Mouse (Mus musculus) embryonic fibroblast, embryonic 13.5 days (primary cell): ENCODE data around the gene Sprtn. TPM values are rescaled to one million over a fixed set of nuclear protein-coding genes. Genes with fewer than 3 reads are reported as not detected.
A peak's percentile ranks its signal among the peaks of the same experiment; 100 is the strongest.

Experiments
- H3K27ac ChIP-seq: 2 replicates; pipeline ENCODE4 v1.5.1; 2012; ENCODE audit warnings: low read length, control low read depth, inconsistent platforms; ENCODE audit not compliant: insufficient read depth
- H3K4me1 ChIP-seq: 2 replicates; pipeline ENCODE4 v1.6.1; 2011; ENCODE audit warnings: low read length; ENCODE audit not compliant: control insufficient read depth, insufficient read depth
- H3K4me3 ChIP-seq: 2 replicates; pipeline ENCODE4 v1.5.1; 2011; ENCODE audit warnings: mild to moderate bottlenecking, control low read depth, low read length; ENCODE audit not compliant: insufficient read depth
- CTCF ChIP-seq: IDR thresholded peaks from 2 replicates; pipeline ENCODE4 v1.5.1; 2011; ENCODE audit warnings: mild to moderate bottlenecking, control low read depth, low read length, moderate library complexity, borderline replicate concordance; ENCODE audit not compliant: insufficient read depth
- POLR2A ChIP-seq: IDR thresholded peaks from 2 replicates; pipeline ENCODE4 v1.6.1; 2011; ENCODE audit warnings: low read depth, mild to moderate bottlenecking, control low read depth, low read length, moderate library complexity
- polyA plus RNA-seq: library from polyadenylated mRNA; stranded (reverse); fragments of >200 nt; gene quantifications from 2 replicates; pipeline ENCODE4 v1.2.4, GENCODE M21; 2011; ENCODE audit warnings: low read depth; ENCODE audit not compliant: missing spikeins, insufficient read length

Sprtn gene
- polyA plus RNA-seq, 1 experiment = 18.5 TPM

DNA sequence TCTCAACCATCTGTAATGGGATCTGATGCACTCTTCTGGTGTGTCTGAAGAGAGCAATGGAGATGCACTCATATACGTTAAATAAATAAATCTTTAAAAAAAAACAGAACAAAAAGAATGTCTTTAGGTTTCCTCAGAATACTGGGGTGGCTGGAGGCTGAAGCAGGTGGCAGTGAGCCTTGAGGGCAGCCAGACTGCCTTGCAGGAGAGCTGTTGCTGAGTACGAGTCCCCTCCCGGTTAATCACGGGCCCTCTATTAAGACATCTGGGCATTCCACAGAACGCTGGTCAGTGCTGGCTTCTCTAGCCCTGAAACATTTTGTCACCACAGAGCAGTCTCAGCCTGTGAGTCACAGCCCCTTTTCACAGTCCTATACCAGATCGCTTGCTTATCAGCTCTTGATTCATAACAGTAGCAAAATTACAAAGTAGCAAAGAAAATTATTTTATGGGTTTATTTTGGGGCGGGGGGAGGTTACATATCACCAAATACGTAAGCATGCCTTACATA lies 56.9 kb downstream of the Sprtn start:
- Histone ChIP-seq H3K27ac (peak overlapping the region; percentile 74), H3K4me3 (no peak overlapping the region), H3K4me1 (peaks cover 20% of the 10 kb centered on the region)
- TF ChIP-seq CTCF (no peak), POLR2A (0 out of 2 replicates have a peak, but pooled peaks have one; percentile 11)

Other genes starting within 250 kb of the Sprtn start
- 161 and 164 TPM in 2 replicates for gene 2310022B05Rik, start 234.5 kb upstream of the Sprtn start, polyA plus RNA-seq
- gene Ttc13, start 175.9 kb upstream of the Sprtn start, polyA plus RNA-seq = 54.1 and 55.6 TPM in 2 replicates
- 8.2 and 10.4 TPM in 2 replicates for gene Arv1, start 175.7 kb upstream of the Sprtn start, polyA plus RNA-seq
- not detected in 2 replicates for gene Fam89a, start 146.1 kb upstream of the Sprtn start, polyA plus RNA-seq
- not detected in 2 replicates for gene Trim67, start 104.8 kb upstream of the Sprtn start, polyA plus RNA-seq
- 48.6 and 62.2 TPM in 2 replicates for gene Gnpat, start 34.9 kb upstream of the Sprtn start, polyA plus RNA-seq
- gene 2810004N23Rik, start 34.8 kb upstream of the Sprtn start, polyA plus RNA-seq = 29.6 and 32.6 TPM in 2 replicates
- gene Exoc8, start 181 bp upstream of the Sprtn start, polyA plus RNA-seq = 15.7 and 18.1 TPM in 2 replicates
- 33.1 and 33.7 TPM in 2 replicates for gene Egln1, start 51.4 kb downstream of the Sprtn start, polyA plus RNA-seq
- gene Tsnax, start 115.1 kb downstream of the Sprtn start, polyA plus RNA-seq = 52.8 and 59.3 TPM in 2 replicates
- 1.0 TPM in 2 replicates for gene Disc1, start 156.3 kb downstream of the Sprtn start, polyA plus RNA-seq